Mouse (Mus musculus) megakaryocyte, embryonic 14.5 days (primary cell): ENCODE data around the gene Babam2. TPM values are rescaled to one million over a fixed set of nuclear protein-coding genes. Genes with fewer than 3 reads are reported as not detected.

ENCODE experiments used
- H3K27me3 ChIP-seq: replicated peaks from 2 replicates; pipeline ENCODE3; 2012; ENCODE audit warnings: inconsistent platforms
- H3K36me3 ChIP-seq: replicated peaks from 2 replicates; pipeline ENCODE3; 2012; ENCODE audit warnings: low read length, inconsistent platforms, mixed read lengths
- H3K4me1 ChIP-seq: 2 replicates; pipeline ENCODE4 v1.6.1; 2012; ENCODE audit warnings: inconsistent platforms
- H3K4me3 ChIP-seq: replicated peaks from 2 replicates; pipeline ENCODE3; 2012; ENCODE audit warnings: moderate library complexity, mild to moderate bottlenecking, inconsistent platforms
- H3K9me3 ChIP-seq: 2 replicates; pipeline ENCODE4 v1.6.1; 2012; ENCODE audit warnings: inconsistent platforms
- FLI1 ChIP-seq: IDR thresholded peaks from 2 replicates; pipeline ENCODE4 v1.6.1; 2012; ENCODE audit warnings: low read length, inconsistent platforms, mixed read lengths
- GATA1 ChIP-seq: IDR thresholded peaks from 3 replicates; pipeline ENCODE4 v1.6.1; 2012; ENCODE audit warnings: mixed read lengths, low read length, inconsistent platforms, borderline replicate concordance
- polyA plus RNA-seq: library from polyadenylated mRNA; stranded (reverse); fragments of >175 nt; gene quantifications from 2 replicates; pipeline ENCODE4 v1.2.3, GENCODE M21; 2012; ENCODE audit warnings: low replicate concordance; ENCODE audit not compliant: insufficient read depth

The Babam2 gene
- polyA plus RNA-seq, 1 experiment = 87.2 TPM

- TF ChIP-seq GATA1 (no peak), FLI1 (no peak)
- H3K9me3 ChIP-seq = peaks cover 3% of the 10 kb centered on the region; the same call in 1 of the 2 replicates
- no peak overlapping the region for H3K4me3 ChIP-seq
- H3K27me3 ChIP-seq = no peaks in the 10 kb centered on the region
- peaks cover 10% of the 10 kb centered on the region for H3K4me1 ChIP-seq
- H3K36me3 ChIP-seq = peaks cover 24% of the 10 kb centered on the region
Measured at GRCm38 (mm10) chr5:32058481-32059253, 361.2 kb downstream of the Babam2 start.

GRCm38 (mm10) chr5:32059254-32059796 is 361.8 kb downstream of the Babam2 start:
- H3K4me1 ChIP-seq = peaks cover 17% of the 10 kb centered on the region

GRCm38 (mm10) chr5:32060485-32060884 is 363.0 kb downstream of the Babam2 start:
- Histone ChIP-seq H3K4me3 (no peak overlapping the region), H3K4me1 (peaks cover 23% of the 10 kb centered on the region), H3K9me3 (peaks cover 3% of the 10 kb centered on the region; the same call in 1 of the 2 replicates), H3K27me3 (no peaks in the 10 kb centered on the region), H3K36me3 (peaks cover 26% of the 10 kb centered on the region)
- TF ChIP-seq GATA1 (no peak), FLI1 (no peak)

More at GRCm38 (mm10) chr5:32059254-32059796, 361.8 kb downstream of the Babam2 start:
- Histone ChIP-seq H3K9me3 (peaks cover 3% of the 10 kb centered on the region; the same call in 1 of the 2 replicates), H3K27me3 (no peaks in the 10 kb centered on the region), H3K36me3 (peaks cover 24% of the 10 kb centered on the region), H3K4me3 (no peak overlapping the region)
- TF ChIP-seq FLI1 (no peak), GATA1 (no peak)

GRCm38 (mm10) chr5:32061854-32062253 is 364.4 kb downstream of the Babam2 start:
- Histone ChIP-seq H3K4me1 (peaks cover 32% of the 10 kb centered on the region), H3K36me3 (peaks cover 25% of the 10 kb centered on the region), H3K27me3 (no peaks in the 10 kb centered on the region), H3K4me3 (no peak overlapping the region), H3K9me3 (peaks cover 3% of the 10 kb centered on the region; the same call in 1 of the 2 replicates)
- TF ChIP-seq GATA1 = no peak
- TF ChIP-seq FLI1 = no peak

GRCm38 (mm10) chr5:32064341-32065105 is 367.0 kb downstream of the Babam2 start:
- Histone ChIP-seq H3K9me3 (no peaks in the 10 kb centered on the region), H3K27me3 (no peaks in the 10 kb centered on the region), H3K4me3 (no peak overlapping the region), H3K36me3 (peaks cover 16% of the 10 kb centered on the region), H3K4me1 (peaks cover 39% of the 10 kb centered on the region)
- no peak for TF ChIP-seq FLI1
- TF ChIP-seq GATA1 = no peak

GRCm38 (mm10) chr5:32066015-32066734 is 368.7 kb downstream of the Babam2 start:
- TF ChIP-seq FLI1 (no peak), GATA1 (no peak)
- Histone ChIP-seq H3K4me1 (peaks cover 46% of the 10 kb centered on the region), H3K36me3 (peaks cover 14% of the 10 kb centered on the region), H3K9me3 (no peaks in the 10 kb centered on the region), H3K4me3 (no peak overlapping the region), H3K27me3 (no peaks in the 10 kb centered on the region)

- H3K36me3 ChIP-seq = peaks cover 18% of the 10 kb centered on the region
- no peak overlapping the region for H3K4me3 ChIP-seq
- no peaks in the 10 kb centered on the region for H3K27me3 ChIP-seq
- peaks cover 53% of the 10 kb centered on the region for H3K4me1 ChIP-seq
- TF ChIP-seq GATA1 (no peak), FLI1 (no peak)
- H3K9me3 ChIP-seq = no peaks in the 10 kb centered on the region
Measured at GRCm38 (mm10) chr5:32066839-32067238, 369.4 kb downstream of the Babam2 start.

- TF ChIP-seq FLI1 (no peak), GATA1 (no peak)
- Histone ChIP-seq H3K9me3 (no peaks in the 10 kb centered on the region), H3K4me1 (peaks cover 59% of the 10 kb centered on the region), H3K4me3 (no peak overlapping the region), H3K36me3 (peaks cover 12% of the 10 kb centered on the region), H3K27me3 (no peaks in the 10 kb centered on the region)
Measured at GRCm38 (mm10) chr5:32068616-32069015, 371.1 kb downstream of the Babam2 start.

- no peaks in the 10 kb centered on the region for H3K9me3 ChIP-seq
- TF ChIP-seq FLI1 = no peak
- TF ChIP-seq GATA1 = no peak
- peaks cover 57% of the 10 kb centered on the region for H3K4me1 ChIP-seq
- no peak overlapping the region for H3K4me3 ChIP-seq
- H3K36me3 ChIP-seq = peaks cover 12% of the 10 kb centered on the region
- no peaks in the 10 kb centered on the region for H3K27me3 ChIP-seq
Measured at GRCm38 (mm10) chr5:32069096-32069495, 371.6 kb downstream of the Babam2 start.
